Mouse (Mus musculus): ENCODE measurements around the gene Zfhx3. TPM values are rescaled to one million over a fixed set of nuclear protein-coding genes. Genes with fewer than 3 reads are reported as not detected.

The Zfhx3 gene
- polyA plus RNA-seq, 1 experiment from 2014 or later: 44.7 TPM

DNA sequence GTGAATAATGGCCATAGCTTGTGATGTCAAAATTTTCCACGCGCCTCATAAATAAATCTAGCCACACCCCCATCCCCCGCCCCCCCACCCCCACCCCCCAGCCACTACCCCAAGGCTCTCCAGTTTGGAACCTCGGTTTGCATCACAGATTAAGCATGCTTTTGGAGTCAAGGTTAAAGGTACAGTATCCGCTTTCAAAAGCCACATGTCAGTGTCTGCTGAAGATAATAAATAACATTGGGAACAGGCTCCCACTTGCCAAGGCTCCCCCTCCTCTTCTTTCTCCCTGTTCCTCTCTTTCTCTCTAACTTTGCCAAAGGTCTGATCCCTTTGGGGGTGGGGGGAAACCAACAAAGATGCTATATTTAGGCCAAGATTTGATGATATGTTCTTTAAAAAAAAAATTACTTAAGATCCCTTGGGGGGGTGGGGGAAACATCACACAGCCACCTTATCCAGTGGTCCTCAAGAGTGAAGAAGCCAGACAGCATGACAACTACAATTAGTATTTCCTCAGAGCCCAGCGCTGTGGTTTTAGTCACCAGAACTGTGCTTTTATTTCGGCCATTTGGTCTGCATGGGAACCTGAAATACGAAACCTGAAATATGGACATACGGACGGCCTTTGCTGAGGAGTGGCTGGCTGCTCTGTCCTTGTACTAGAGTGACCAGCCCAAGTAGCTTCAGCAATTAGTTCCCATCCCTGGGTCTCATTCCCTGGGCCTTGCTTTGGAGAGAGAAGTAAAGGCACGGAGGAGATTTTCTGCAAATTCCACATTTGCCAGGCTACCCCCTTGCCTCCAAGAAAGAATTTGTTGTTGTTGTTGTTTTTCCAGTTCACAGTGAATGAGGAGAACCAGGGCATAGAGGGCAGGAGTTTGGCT is 84.4 kb downstream of the Zfhx3 start:
- Histone ChIP-seq H3K36me3 (ENCODE audit: control insufficient read depth, insufficient read depth, low read length) (no peaks in the 10 kb centered on the region), H3K4me3 (ENCODE audit: low read depth, low read length) (no peak overlapping the region), H3K27me3 (ENCODE audit: control insufficient read depth, insufficient read depth, low read depth, low read length) (no peaks in the 10 kb centered on the region), H3K4me2 (ENCODE audit: low read length) (no peak overlapping the region), H3K4me1 (ENCODE audit: control insufficient read depth, insufficient read depth, low read length) (no peaks in the 10 kb centered on the region), H3K9ac (ENCODE audit: low read depth, low read length) (no peak overlapping the region), H3K27ac (ENCODE audit: low read length) (no peak overlapping the region), H3K9me3 (replicated peaks; ENCODE audit: control insufficient read depth, low read length, poor library complexity, severe bottlenecking) (no peaks in the 10 kb centered on the region)
- ATAC-seq: no peak
- 81% methylated on average over 11 of the region's 11 CpGs for WGBS

DNA sequence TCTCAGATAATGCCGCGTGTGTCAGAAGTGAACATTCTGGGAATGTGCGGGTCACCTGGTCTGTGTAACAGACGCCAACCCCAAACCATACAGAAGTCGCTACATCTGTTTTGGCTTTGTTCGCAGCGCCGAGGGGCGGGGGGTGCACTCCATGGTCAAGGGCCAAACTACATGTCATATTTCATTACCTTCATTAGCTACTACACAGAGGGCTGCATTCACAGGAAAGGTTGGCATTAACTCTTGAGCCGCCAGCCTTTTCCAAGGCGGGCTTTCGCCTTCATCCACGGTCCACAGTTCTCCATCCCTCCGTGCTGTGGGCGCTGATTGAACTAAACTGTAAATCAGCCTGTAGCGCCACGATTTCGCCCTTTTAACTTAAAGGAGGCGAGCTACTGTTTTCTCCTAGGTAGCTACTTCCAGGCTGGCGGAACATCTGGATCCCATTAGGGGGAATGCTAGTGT is 85.1 kb downstream of the Zfhx3 start:
- H3K4me1 ChIP-seq (ENCODE audit: control insufficient read depth, insufficient read depth, low read length): no peaks in the 10 kb centered on the region
- no peaks in the 10 kb centered on the region for H3K9me3 ChIP-seq (replicated peaks; ENCODE audit: control insufficient read depth, low read length, poor library complexity, severe bottlenecking)
- no peak overlapping the region for H3K27ac ChIP-seq (ENCODE audit: low read length)
- no peaks in the 10 kb centered on the region for H3K36me3 ChIP-seq (ENCODE audit: control insufficient read depth, insufficient read depth, low read length)
- no peak overlapping the region for H3K4me3 ChIP-seq (ENCODE audit: low read depth, low read length)
- ATAC-seq: no peak
- WGBS: 66% methylated on average over 20 of the region's 20 CpGs
- no peak overlapping the region for H3K9ac ChIP-seq (ENCODE audit: low read depth, low read length)
- peak overlapping the region; percentile 27; the same call in 1 of the 2 replicates for H3K4me2 ChIP-seq (ENCODE audit: low read length)
- H3K27me3 ChIP-seq (ENCODE audit: control insufficient read depth, insufficient read depth, low read depth, low read length): no peaks in the 10 kb centered on the region

DNA sequence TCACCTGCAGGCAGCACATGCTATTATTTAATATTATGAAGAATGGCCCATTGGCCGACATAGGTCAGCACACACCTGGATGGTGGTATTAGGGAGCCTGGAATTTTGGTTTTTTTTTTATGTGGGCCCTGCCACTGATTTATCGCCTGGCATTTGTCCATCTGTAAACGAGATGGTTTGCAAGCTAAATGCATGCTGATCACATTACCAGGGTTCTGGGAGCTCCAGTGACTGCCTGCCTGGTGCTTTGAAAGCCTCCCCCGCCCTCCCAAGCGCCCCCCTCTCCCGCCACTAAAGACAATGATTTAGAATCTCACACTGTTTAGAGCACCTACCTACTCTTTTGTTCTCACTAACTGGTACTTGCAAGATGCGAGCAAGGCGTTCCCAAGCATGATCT is 86.0 kb downstream of the Zfhx3 start:
- Histone ChIP-seq H3K4me3 (ENCODE audit: low read depth, low read length) (no peak overlapping the region), H3K4me2 (ENCODE audit: low read length) (no peak overlapping the region), H3K27ac (ENCODE audit: low read length) (no peak overlapping the region), H3K27me3 (ENCODE audit: control insufficient read depth, insufficient read depth, low read depth, low read length) (no peaks in the 10 kb centered on the region), H3K9me3 (replicated peaks; ENCODE audit: control insufficient read depth, low read length, poor library complexity, severe bottlenecking) (no peaks in the 10 kb centered on the region), H3K9ac (ENCODE audit: low read depth, low read length) (no peak overlapping the region), H3K36me3 (ENCODE audit: control insufficient read depth, insufficient read depth, low read length) (no peaks in the 10 kb centered on the region), H3K4me1 (ENCODE audit: control insufficient read depth, insufficient read depth, low read length) (no peaks in the 10 kb centered on the region)
- ATAC-seq: no peak
- 57% methylated on average over 8 of the region's 8 CpGs for WGBS

DNA sequence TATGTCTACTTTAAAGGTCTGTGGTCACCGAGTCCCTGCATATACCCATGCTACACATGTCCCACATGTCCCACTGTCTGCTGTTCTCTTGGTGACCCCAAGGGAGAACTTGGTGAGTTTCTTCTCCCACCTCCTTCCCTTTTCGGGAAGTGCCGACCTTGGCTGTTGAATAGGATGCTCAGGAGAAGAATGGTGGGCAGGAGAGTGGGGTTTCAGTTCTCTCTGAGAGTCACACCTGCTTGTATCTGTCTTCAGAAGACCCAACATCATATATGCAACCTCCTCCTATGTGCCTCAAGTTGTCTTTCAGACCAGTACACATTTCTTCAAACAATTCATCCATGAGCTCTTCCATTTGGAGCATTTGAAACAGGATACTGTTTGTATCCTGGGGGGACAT is 88.7 kb downstream of the Zfhx3 start:
- Histone ChIP-seq H3K27me3 (ENCODE audit: control insufficient read depth, insufficient read depth, low read depth, low read length) (no peaks in the 10 kb centered on the region), H3K4me3 (ENCODE audit: low read depth, low read length) (no peak overlapping the region), H3K9me3 (replicated peaks; ENCODE audit: control insufficient read depth, low read length, poor library complexity, severe bottlenecking) (no peaks in the 10 kb centered on the region), H3K4me1 (ENCODE audit: control insufficient read depth, insufficient read depth, low read length) (no peaks in the 10 kb centered on the region), H3K4me2 (ENCODE audit: low read length) (no peak overlapping the region), H3K27ac (ENCODE audit: low read length) (no peak overlapping the region), H3K9ac (ENCODE audit: low read depth, low read length) (no peak overlapping the region), H3K36me3 (ENCODE audit: control insufficient read depth, insufficient read depth, low read length) (no peaks in the 10 kb centered on the region)
- no peak for ATAC-seq
- 95% methylated on average over 3 of the region's 3 CpGs for WGBS

DNA sequence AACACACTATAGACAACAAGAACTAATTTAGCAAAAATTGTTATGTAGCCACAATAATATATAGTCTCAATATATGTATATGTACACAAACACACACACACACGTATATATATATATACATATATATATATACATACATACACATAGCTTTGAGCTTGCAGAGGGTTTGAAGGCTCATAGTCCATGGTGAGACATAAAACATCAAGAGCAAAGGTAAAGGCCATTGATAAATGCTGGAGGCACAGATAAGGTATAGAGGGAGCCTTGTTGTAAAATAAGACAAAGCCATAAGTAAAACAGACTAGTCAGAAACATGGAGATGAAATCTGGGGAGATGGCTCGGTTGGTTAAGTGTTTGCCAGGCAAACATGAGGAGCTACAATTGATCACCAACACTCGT is 91.6 kb downstream of the Zfhx3 start:
- H3K9me3 ChIP-seq (replicated peaks; ENCODE audit: control insufficient read depth, low read length, poor library complexity, severe bottlenecking): no peaks in the 10 kb centered on the region
- no peak overlapping the region for H3K27ac ChIP-seq (ENCODE audit: low read length)
- ATAC-seq: no peak
- H3K4me1 ChIP-seq (ENCODE audit: control insufficient read depth, insufficient read depth, low read length): no peaks in the 10 kb centered on the region
- no peaks in the 10 kb centered on the region for H3K36me3 ChIP-seq (ENCODE audit: control insufficient read depth, insufficient read depth, low read length)
- H3K9ac ChIP-seq (ENCODE audit: low read depth, low read length): no peak overlapping the region
- no peak overlapping the region for H3K4me2 ChIP-seq (ENCODE audit: low read length)
- H3K27me3 ChIP-seq (ENCODE audit: control insufficient read depth, insufficient read depth, low read depth, low read length): no peaks in the 10 kb centered on the region
- 79% methylated on average over 3 of the region's 3 CpGs for WGBS
- H3K4me3 ChIP-seq (ENCODE audit: low read depth, low read length): no peak overlapping the region

DNA sequence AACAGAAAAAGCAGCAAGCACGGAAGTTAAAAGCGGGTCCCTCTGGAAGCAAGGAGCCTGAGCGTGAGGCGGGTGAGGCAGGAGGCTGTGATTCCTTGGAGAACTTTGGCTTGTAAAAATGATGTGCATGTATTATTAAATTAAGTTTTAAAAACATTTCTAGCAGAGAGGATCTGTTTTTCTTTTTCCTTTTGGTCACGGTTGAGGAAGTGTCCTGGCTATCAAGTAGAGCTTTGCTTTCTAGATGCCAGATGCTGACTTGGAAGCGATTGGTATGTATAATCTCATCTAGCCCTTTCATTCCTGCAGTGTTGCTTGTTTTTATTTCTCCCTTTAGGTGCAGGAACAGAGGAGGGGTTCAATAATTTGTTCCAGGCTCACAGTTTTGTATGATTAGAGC is 92.3 kb downstream of the Zfhx3 start:
- Histone ChIP-seq H3K27me3 (ENCODE audit: control insufficient read depth, insufficient read depth, low read depth, low read length) (no peaks in the 10 kb centered on the region), H3K9me3 (replicated peaks; ENCODE audit: control insufficient read depth, low read length, poor library complexity, severe bottlenecking) (no peaks in the 10 kb centered on the region), H3K4me3 (ENCODE audit: low read depth, low read length) (no peak overlapping the region), H3K27ac (ENCODE audit: low read length) (no peak overlapping the region), H3K4me2 (ENCODE audit: low read length) (no peak overlapping the region), H3K36me3 (ENCODE audit: control insufficient read depth, insufficient read depth, low read length) (no peaks in the 10 kb centered on the region), H3K9ac (ENCODE audit: low read depth, low read length) (no peak overlapping the region), H3K4me1 (ENCODE audit: control insufficient read depth, insufficient read depth, low read length) (no peaks in the 10 kb centered on the region)
- ATAC-seq: no peak
- 82% methylated on average over 6 of the region's 6 CpGs for WGBS

DNA sequence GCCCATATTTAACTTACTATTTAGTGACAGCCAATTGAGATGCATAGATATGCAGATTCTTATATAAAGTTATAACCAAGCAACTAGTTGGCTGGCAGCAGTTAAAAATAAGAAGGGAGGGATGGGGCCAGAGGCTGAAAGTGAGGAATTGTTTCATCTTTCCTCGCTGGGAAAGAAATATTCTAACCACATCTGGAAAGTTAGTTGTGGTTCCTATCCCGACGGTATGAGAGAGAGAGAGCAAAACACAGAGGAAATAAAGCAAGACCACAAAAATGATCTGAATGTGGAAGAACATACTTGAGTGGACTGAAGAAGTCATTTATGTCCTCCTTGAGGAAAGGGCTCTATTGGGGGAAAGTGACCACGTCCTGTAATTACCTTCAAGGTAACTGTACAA is 101.2 kb downstream of the Zfhx3 start:
- no peak for ATAC-seq
- no peak overlapping the region for H3K4me3 ChIP-seq (ENCODE audit: low read depth, low read length)
- no peaks in the 10 kb centered on the region for H3K4me1 ChIP-seq (ENCODE audit: control insufficient read depth, insufficient read depth, low read length)
- no peak overlapping the region for H3K9ac ChIP-seq (ENCODE audit: low read depth, low read length)
- no peak overlapping the region for H3K4me2 ChIP-seq (ENCODE audit: low read length)
- H3K27me3 ChIP-seq (ENCODE audit: control insufficient read depth, insufficient read depth, low read depth, low read length): no peaks in the 10 kb centered on the region
- no peak overlapping the region for H3K27ac ChIP-seq (ENCODE audit: low read length)
- no peaks in the 10 kb centered on the region for H3K9me3 ChIP-seq (replicated peaks; ENCODE audit: control insufficient read depth, low read length, poor library complexity, severe bottlenecking)
- 89% methylated on average over 4 of the region's 4 CpGs for WGBS
- no peaks in the 10 kb centered on the region for H3K36me3 ChIP-seq (ENCODE audit: control insufficient read depth, insufficient read depth, low read length)

DNA sequence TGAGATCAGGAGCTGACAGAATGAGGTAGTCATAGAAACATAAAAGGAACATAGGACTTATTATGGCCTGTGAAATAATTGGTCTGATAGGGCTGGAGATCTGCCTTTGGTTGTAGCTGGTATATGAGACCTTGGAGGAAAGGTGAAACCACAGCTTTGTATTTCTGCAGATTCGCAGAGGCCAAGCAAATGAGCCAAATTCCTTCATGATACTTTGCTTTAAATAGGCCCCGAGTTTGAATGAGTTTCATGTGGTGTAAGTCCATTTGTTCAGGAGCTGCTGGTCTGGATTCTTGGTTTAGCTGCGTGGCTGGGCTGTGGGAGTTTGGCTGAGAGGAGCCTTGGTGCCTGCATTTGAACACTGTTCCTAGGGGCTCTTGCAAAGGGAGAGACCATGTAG is 101.7 kb downstream of the Zfhx3 start:
- ATAC-seq: no peak

DNA sequence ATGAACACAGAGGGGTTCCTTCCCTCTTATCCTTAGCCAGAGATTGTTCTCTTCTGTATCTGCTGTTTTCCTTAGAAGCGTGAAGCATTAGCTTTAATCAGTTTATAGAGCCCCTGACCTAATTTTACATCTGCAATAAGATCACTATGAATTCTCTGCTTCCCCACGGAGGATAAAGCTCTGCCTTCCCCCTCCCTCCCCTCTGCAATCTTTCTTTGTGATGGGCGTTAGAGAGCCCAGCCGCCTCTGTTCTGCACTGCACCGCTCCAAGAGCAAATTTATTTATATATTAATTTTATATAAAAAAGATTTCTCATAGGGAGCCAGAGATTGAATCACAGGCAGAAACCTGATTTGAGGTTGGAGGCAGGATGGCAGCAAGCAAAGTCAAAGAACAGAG is 113.8 kb downstream of the Zfhx3 start:
- Histone ChIP-seq H3K36me3 (ENCODE audit: control insufficient read depth, insufficient read depth, low read length) (no peaks in the 10 kb centered on the region), H3K4me1 (ENCODE audit: control insufficient read depth, insufficient read depth, low read length) (peaks cover 16% of the 10 kb centered on the region), H3K27me3 (ENCODE audit: control insufficient read depth, insufficient read depth, low read depth, low read length) (no peaks in the 10 kb centered on the region), H3K27ac (ENCODE audit: low read length) (peak overlapping the region; percentile 72), H3K9ac (ENCODE audit: low read depth, low read length) (no peak overlapping the region), H3K9me3 (replicated peaks; ENCODE audit: control insufficient read depth, low read length, poor library complexity, severe bottlenecking) (peaks cover 3% of the 10 kb centered on the region; the same call in 1 of the 2 replicates), H3K4me2 (ENCODE audit: low read length) (no peak overlapping the region), H3K4me3 (ENCODE audit: low read depth, low read length) (no peak overlapping the region)
- WGBS: 20% methylated on average over 5 of the region's 5 CpGs
- ATAC-seq: 0 out of 2 replicates have a peak, but pooled peaks have one; percentile 42

More for the DNA sequence above, 101.7 kb downstream of the Zfhx3 start:
- no peak overlapping the region for H3K4me3 ChIP-seq (ENCODE audit: low read depth, low read length)
- H3K36me3 ChIP-seq (ENCODE audit: control insufficient read depth, insufficient read depth, low read length): no peaks in the 10 kb centered on the region
- no peaks in the 10 kb centered on the region for H3K4me1 ChIP-seq (ENCODE audit: control insufficient read depth, insufficient read depth, low read length)
- H3K9me3 ChIP-seq (replicated peaks; ENCODE audit: control insufficient read depth, low read length, poor library complexity, severe bottlenecking): no peaks in the 10 kb centered on the region
- H3K27ac ChIP-seq (ENCODE audit: low read length): no peak overlapping the region
- no peaks in the 10 kb centered on the region for H3K27me3 ChIP-seq (ENCODE audit: control insufficient read depth, insufficient read depth, low read depth, low read length)
- no peak overlapping the region for H3K4me2 ChIP-seq (ENCODE audit: low read length)
- no peak overlapping the region for H3K9ac ChIP-seq (ENCODE audit: low read depth, low read length)
- WGBS: 72% methylated on average over 3 of the region's 3 CpGs

Data from midbrain, embryonic 16.5 days (tissue).